Mouse (Mus musculus) heart, postnatal 0 days (tissue): ENCODE measurements around the gene Mad2l1bp. TPM values are rescaled to one million over a fixed set of nuclear protein-coding genes. Genes with fewer than 3 reads are reported as not detected.

Experiments
- ATAC-seq: fragments of 200-750 bp; cut with Nextera tagmentation; 2 replicates; pipeline ENCODE4 v1.8.0; 2017; ENCODE audit warnings: low read depth, moderate number of reproducible peaks, moderate library complexity; ENCODE audit not compliant: insufficient read depth
- DNase-seq: peaks from one replicate; pipeline ENCODE4 v3.0.0-alpha.2; 2016; ENCODE audit warnings: low spot score
- H3K27ac ChIP-seq: fragments of 300-500 bp; sonication (generic); 2 replicates; pipeline ENCODE4 v1.5.1; 2014; ENCODE audit warnings: low read depth, mild to moderate bottlenecking
- H3K27me3 ChIP-seq: fragments of 300-500 bp; sonication (generic); 2 replicates; pipeline ENCODE4 v1.6.1; 2014; ENCODE audit warnings: low read length, mixed read lengths; ENCODE audit not compliant: control insufficient read depth, insufficient read depth
- H3K36me3 ChIP-seq: fragments of 300-500 bp; sonication (generic); replicated peaks from 2 replicates; pipeline ENCODE4 v1.6.1; 2014; ENCODE audit warnings: low read length, mixed read lengths; ENCODE audit not compliant: control insufficient read depth, insufficient read depth
- H3K4me1 ChIP-seq: fragments of 300-500 bp; sonication (generic); 2 replicates; pipeline ENCODE4 v1.6.1; 2014; ENCODE audit warnings: antibody characterized with exemption; ENCODE audit not compliant: control insufficient read depth, insufficient read depth
- H3K4me2 ChIP-seq: fragments of 300-500 bp; sonication (generic); 2 replicates; pipeline ENCODE4 v1.6.1; 2014; ENCODE audit warnings: low read depth, mild to moderate bottlenecking, low read length, moderate library complexity
- H3K4me3 ChIP-seq: fragments of 300-500 bp; sonication (generic); 2 replicates; pipeline ENCODE4 v1.5.1; 2014; ENCODE audit warnings: low read depth, low read length
- H3K9ac ChIP-seq: fragments of 300-500 bp; sonication (generic); replicated peaks from 2 replicates; pipeline ENCODE4 v1.6.1; 2014; ENCODE audit warnings: low read depth, low read length, mixed read lengths
- H3K9me3 ChIP-seq: fragments of 300-500 bp; sonication (generic); replicated peaks from 2 replicates; pipeline ENCODE4 v1.6.1; 2016; ENCODE audit warnings: low read length; ENCODE audit not compliant: control insufficient read depth
- CTCF ChIP-seq: IDR thresholded peaks from 2 replicates; pipeline ENCODE4 v1.5.1; 2016; ENCODE audit warnings: antibody characterized with exemption, control low read depth, low read depth
- EP300 ChIP-seq: IDR thresholded peaks from 2 replicates; pipeline ENCODE4 v1.6.1; 2016; ENCODE audit warnings: antibody characterized with exemption, low read depth
- WGBS: fragments of 180-500 bp; shearing (Covaris S2); extraction: QIAGEN DNeasy Blood & Tissue Kit; methylation state at CpG from one replicate; pipeline ENCODE4 v1.1.7; 2014; 5-methylcytosine and 5-hydroxymethylcytosine counted together
- polyA plus RNA-seq: library from polyadenylated mRNA; unstranded; fragments of >200 nt; fragmentation: Nextera tagmentation; extraction: Ambion mirVana; gene quantifications from 2 replicates; pipeline ENCODE4 v1.2.1, GENCODE M21; 2015
- total RNA-seq: library from RNA; depleted of rRNA; stranded (reverse); fragments of >200 nt; gene quantifications from 2 replicates; pipeline ENCODE4 v1.2.3, GENCODE M21; 2014; ENCODE audit warnings: low replicate concordance

The Mad2l1bp gene
- total and polyA plus RNA-seq, 2 experiments from 2014 or later, result 26.9 to 32.6 TPM

DNA sequence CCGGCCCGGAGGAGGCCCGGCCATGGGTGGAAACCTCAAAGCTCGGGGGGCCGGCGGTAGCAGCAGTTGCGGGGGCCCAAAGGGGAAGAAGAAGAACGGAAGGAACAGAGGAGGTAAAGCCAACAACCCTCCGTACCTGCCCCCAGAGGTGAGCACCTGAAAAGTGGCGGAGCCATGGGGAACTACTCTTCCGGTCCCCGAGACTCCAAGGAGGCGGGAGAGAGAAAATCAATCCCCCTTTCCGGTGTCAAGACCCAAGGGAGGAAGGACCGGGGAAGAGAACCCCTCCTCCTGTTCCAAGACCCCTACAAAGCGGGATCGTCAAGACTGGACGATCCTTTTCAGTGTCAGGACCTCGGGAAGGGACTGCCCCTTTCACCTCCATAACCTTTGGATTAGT lies 7.8 kb upstream of the Mad2l1bp start:
- Histone ChIP-seq H3K27ac (peak overlapping the region; percentile 86), H3K27me3 (no peaks in the 10 kb centered on the region), H3K36me3 (peaks cover 25% of the 10 kb centered on the region), H3K4me3 (peak overlapping the region; percentile 86), H3K9me3 (no peaks in the 10 kb centered on the region), H3K9ac (peak overlapping the region; percentile 85), H3K4me1 (peaks cover 21% of the 10 kb centered on the region), H3K4me2 (peak overlapping the region; percentile 82)
- WGBS, result 1% methylated on average over 19 of the region's 19 CpGs
- ATAC-seq (no peak), DNase-seq (peak; percentile 44)
- TF ChIP-seq CTCF, result no peak
- no peak for TF ChIP-seq EP300

- TF ChIP-seq EP300 (no peak), CTCF (no peak)
- peak within 1 kb of the TSS; percentile 82 for H3K4me2 ChIP-seq
- WGBS, result 0% methylated on average over 23 of the region's 23 CpGs
- peak within 1 kb of the TSS; percentile 86 for H3K4me3 ChIP-seq
- H3K4me1 ChIP-seq, result peaks cover 21% of the 10 kb centered on the region
- DNase-seq, result peak; percentile 100
- H3K36me3 ChIP-seq, result peaks cover 20% of the 10 kb centered on the region
- peak within 1 kb of the TSS; percentile 96 for H3K27ac ChIP-seq
- peak; percentile 89 for ATAC-seq
- no peaks in the 10 kb centered on the region for H3K27me3 ChIP-seq
- peak within 1 kb of the TSS; percentile 85 for H3K9ac ChIP-seq
- no peaks in the 10 kb centered on the region for H3K9me3 ChIP-seq
Measured at GRCm38 (mm10) chr17:46160686-46161085, 7.3 kb upstream of the Mad2l1bp start, which contains the start of gene Gtpbp2. Gtpbp2 (plus strand) TSS chr17:46161032.

DNA sequence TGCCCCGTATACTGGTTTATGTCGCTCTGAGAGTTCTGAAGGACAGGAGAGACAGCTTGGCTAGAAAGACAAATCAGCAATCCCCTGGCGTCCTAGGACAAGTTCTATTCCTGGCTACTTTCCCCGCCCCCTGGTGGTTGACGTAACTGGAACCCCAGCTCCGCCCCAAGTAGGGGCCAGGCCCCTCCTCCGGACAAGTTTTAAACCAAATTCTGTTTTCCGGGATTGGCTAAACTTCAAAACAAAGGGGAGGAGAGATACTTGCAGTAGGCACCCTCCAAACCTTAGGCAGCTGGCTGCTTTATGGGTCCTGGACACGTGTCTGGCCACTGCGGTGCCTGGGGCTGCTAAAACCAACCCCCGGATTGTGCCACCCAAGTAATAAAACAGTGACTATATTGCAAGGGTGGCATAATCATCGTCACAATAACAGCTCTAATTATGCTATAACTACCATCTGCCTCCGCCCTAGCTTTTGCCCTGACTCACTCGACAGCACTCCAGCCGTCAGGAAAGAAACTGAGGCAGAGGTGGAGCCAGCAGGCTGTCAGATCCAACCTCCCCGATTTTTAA lies 6.8 kb upstream of the Mad2l1bp start:
- H3K4me3 ChIP-seq, result peak overlapping the region; percentile 86
- DNase-seq (peak; percentile 97), ATAC-seq (peak; percentile 79)
- TF ChIP-seq CTCF (peak; percentile 39; the same call in 1 of the 2 replicates), EP300 (peak; percentile 57; the same call in 1 of the 2 replicates)
- H3K27me3 ChIP-seq, result no peaks in the 10 kb centered on the region
- no peaks in the 10 kb centered on the region for H3K9me3 ChIP-seq
- peaks cover 15% of the 10 kb centered on the region for H3K36me3 ChIP-seq
- H3K9ac ChIP-seq, result peak overlapping the region; percentile 39
- H3K4me2 ChIP-seq, result peak overlapping the region; percentile 72
- peak overlapping the region; percentile 96 for H3K27ac ChIP-seq
- WGBS, result 0% methylated on average over 16 of the region's 16 CpGs
- peaks cover 21% of the 10 kb centered on the region for H3K4me1 ChIP-seq

- Histone ChIP-seq H3K27me3 (no peaks in the 10 kb centered on the region), H3K4me2 (peak overlapping the region; percentile 72), H3K9ac (peak overlapping the region; percentile 33; the same call in 1 of the 2 replicates), H3K4me3 (0 out of 2 replicates have a peak overlapping the region, but pooled peaks have one; percentile 86), H3K27ac (peak overlapping the region; percentile 96), H3K36me3 (peaks cover 6% of the 10 kb centered on the region), H3K9me3 (no peaks in the 10 kb centered on the region), H3K4me1 (peaks cover 21% of the 10 kb centered on the region)
- no peak for DNase-seq
- WGBS, result 15% methylated on average over 2 of the region's 2 CpGs
- TF ChIP-seq CTCF, result no peak
- no peak for TF ChIP-seq EP300
- no peak for ATAC-seq
Measured at GRCm38 (mm10) chr17:46159236-46159635, 5.9 kb upstream of the Mad2l1bp start.

GRCm38 (mm10) chr17:46157131-46157530 lies 3.8 kb upstream of the Mad2l1bp start:
- Histone ChIP-seq H3K4me3 (no peak overlapping the region), H3K36me3 (no peaks in the 10 kb centered on the region), H3K4me1 (peaks cover 21% of the 10 kb centered on the region), H3K9me3 (no peaks in the 10 kb centered on the region), H3K9ac (no peak overlapping the region), H3K27ac (no peak overlapping the region), H3K4me2 (no peak overlapping the region), H3K27me3 (no peaks in the 10 kb centered on the region)
- 87% methylated on average over 8 of the region's 8 CpGs for WGBS
- TF ChIP-seq EP300, result no peak
- ATAC-seq (no peak), DNase-seq (no peak)

DNA sequence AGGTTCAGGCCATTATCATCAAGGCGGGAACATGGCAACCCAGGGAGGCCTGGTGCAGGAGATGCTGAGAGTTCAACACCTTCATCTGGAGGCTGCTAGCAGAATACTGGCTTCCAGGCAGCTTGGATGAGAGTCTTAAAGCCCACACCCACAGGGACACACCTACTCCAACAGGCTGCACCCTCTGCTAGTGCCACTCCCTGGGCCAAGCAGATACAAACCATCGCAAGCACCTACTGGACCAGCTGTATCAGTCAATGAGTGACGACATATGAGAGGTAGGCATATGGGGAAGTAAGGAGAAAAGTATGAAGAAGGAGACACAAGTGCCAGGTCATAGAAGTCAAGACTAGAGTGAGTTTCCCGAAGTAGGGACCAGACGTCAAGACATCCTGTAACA lies 3.3 kb upstream of the Mad2l1bp start:
- Histone ChIP-seq H3K9ac (no peak overlapping the region), H3K4me1 (peaks cover 17% of the 10 kb centered on the region), H3K9me3 (no peaks in the 10 kb centered on the region), H3K36me3 (no peaks in the 10 kb centered on the region), H3K27me3 (no peaks in the 10 kb centered on the region), H3K27ac (no peak overlapping the region), H3K4me2 (no peak overlapping the region), H3K4me3 (no peak overlapping the region)
- ATAC-seq (no peak), DNase-seq (no peak)
- 70% methylated on average over 5 of the region's 5 CpGs for WGBS
- TF ChIP-seq EP300, result no peak
- TF ChIP-seq CTCF, result no peak
